Mouse (Mus musculus) lung, postnatal 4 days (tissue): ENCODE measurements at regions not wholly inside any gene's neighbourhood (a gene's known extent, or its start where the extent isn't known, plus 50 kb on each side); places are given as distances from the start of the nearest gene placed in this dataset.
A peak's percentile ranks its signal among the peaks of the same experiment; 100 is the strongest.

Experiments
- DNase-seq, 2 experiments: peaks; one replicate each; pipeline ENCODE4 v3.0.0; 2021

GRCm38 (mm10) chr7:83486156-83486750 is 98.5 kb upstream of the Tmc3 start:
- no peak for DNase-seq

DNA sequence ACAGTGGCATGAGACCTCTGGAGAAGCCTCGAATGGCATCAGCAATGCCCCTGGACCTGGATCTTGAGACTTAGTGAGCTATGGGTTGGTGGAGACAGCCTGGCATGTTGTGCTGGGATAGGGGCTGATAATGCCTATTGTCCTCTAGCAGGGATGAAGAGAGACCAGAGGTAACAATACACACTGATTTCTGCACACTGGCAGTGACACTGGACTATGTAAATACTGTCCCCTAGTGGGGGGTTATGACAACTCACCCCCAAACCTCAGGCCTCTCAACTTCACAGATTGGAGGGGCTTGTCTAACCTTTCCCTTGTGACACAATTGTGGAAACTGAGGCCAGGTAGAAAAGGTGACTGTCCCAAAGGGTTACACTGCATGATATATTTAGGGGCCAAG is 94.9 kb upstream of the Tmc3 start:
- peak in 1 of 2 experiments; percentile 35 for DNase-seq

GRCm38 (mm10) chr7:83504996-83505645 is 79.6 kb upstream of the Tmc3 start:
- DNase-seq = no peak

GRCm38 (mm10) chr7:83516295-83516694 is 68.4 kb upstream of the Tmc3 start:
- no peak for DNase-seq

GRCm38 (mm10) chr7:83521511-83521910 is 63.2 kb upstream of the Tmc3 start:
- DNase-seq = no peak
